Mouse (Mus musculus): ENCODE data around the gene Galnt15. TPM values are rescaled to one million over a fixed set of nuclear protein-coding genes. Genes with fewer than 3 reads are reported as not detected.

Galnt15 gene
- polyA plus RNA-seq (2015; fragmentation: Nextera tagmentation; extraction: Ambion mirVana), result 0.30 and 0.51 TPM in 2 replicates

DNA sequence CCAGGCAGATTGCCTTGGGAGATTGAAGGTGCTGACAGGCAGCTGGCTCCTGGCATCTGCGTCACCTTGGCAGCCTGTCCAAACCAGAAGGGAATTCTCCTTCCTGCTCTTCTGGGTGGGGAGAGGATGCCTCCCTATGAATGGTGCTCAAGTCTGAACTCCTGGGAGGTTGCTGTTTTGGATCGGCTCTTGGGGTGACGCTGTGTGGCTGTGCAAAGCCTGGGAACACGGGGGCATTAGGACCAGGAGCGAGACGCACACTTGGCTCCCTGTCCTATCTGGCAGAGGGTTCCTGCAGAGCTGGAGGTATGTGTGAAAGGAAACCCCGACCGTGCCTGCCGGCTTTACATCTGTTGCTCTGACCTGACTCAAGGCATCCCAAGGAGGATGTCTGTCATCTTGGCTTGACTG, at the start of gene Galnt15:
Gene Galnt15 (plus strand): TSS at position 309 of the 411 bp plus-strand sequence.
- peak; percentile 56 for ATAC-seq (replicated peaks; ENCODE audit: extremely low read depth, insufficient read depth, low FRiP score)
- Histone ChIP-seq H3K27me3 (ENCODE audit: control insufficient read depth, insufficient read depth, low read length) (peaks cover 7% of the 10 kb centered on the region; the same call in 1 of the 2 replicates), H3K4me2 (ENCODE audit: low read depth, low read length) (peak within 1 kb of the TSS; percentile 60), H3K4me1 (ENCODE audit: control insufficient read depth, insufficient read depth, low read length) (peaks cover 11% of the 10 kb centered on the region), H3K9me3 (replicated peaks; ENCODE audit: control insufficient read depth, low read length) (no peaks in the 10 kb centered on the region), H3K36me3 (ENCODE audit: control insufficient read depth, insufficient read depth) (no peaks in the 10 kb centered on the region), H3K4me3 (ENCODE audit: low read length) (peak within 1 kb of the TSS; percentile 39), H3K9ac (ENCODE audit: low read length) (peak within 1 kb of the TSS; percentile 44), H3K27ac (ENCODE audit: low read length) (no peak within 1 kb of the TSS)
- 3% methylated on average over 9 of the region's 9 CpGs for WGBS

- no peak for ATAC-seq (replicated peaks; ENCODE audit: extremely low read depth, insufficient read depth, low FRiP score)
Measured at GRCm38 (mm10) chr14:31994021-31994420, 34.8 kb upstream of the Galnt15 start.

DNA sequence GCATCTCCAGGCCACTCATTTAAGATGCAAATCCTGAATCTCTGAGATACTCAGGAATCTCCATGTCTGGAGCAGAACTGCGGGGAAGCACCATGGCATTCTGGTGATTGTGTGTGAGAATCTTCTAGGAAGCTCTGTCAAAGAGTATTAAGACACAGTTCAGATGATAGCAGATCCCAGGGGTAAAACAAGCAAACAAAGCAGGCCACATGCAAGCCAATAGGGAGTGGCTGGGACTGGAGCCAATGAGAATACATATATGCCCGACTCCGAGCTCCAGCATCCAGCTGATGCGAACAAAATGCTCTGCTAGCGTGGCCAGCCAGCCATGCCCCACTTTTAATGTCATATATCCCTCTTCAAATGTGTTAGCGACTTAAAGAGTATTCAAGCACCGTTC, 27.8 kb upstream of the Galnt15 start:
- no peaks in the 10 kb centered on the region for H3K27me3 ChIP-seq (ENCODE audit: control insufficient read depth, insufficient read depth, low read length)
- no peak overlapping the region for H3K4me3 ChIP-seq (ENCODE audit: low read length)
- no peak overlapping the region for H3K27ac ChIP-seq (ENCODE audit: low read length)
- 80% methylated on average over 7 of the region's 7 CpGs for WGBS
- no peaks in the 10 kb centered on the region for H3K36me3 ChIP-seq (ENCODE audit: control insufficient read depth, insufficient read depth)
- H3K4me2 ChIP-seq (ENCODE audit: low read depth, low read length), result no peak overlapping the region
- H3K9ac ChIP-seq (ENCODE audit: low read length), result no peak overlapping the region
- no peak for ATAC-seq (replicated peaks; ENCODE audit: extremely low read depth, insufficient read depth, low FRiP score)
- no peaks in the 10 kb centered on the region; the same call in 1 of the 2 replicates for H3K9me3 ChIP-seq (replicated peaks; ENCODE audit: control insufficient read depth, low read length)
- no peaks in the 10 kb centered on the region for H3K4me1 ChIP-seq (ENCODE audit: control insufficient read depth, insufficient read depth, low read length)

More at GRCm38 (mm10) chr14:31994021-31994420, 34.8 kb upstream of the Galnt15 start:
- Histone ChIP-seq H3K4me3 (ENCODE audit: low read length) (no peak overlapping the region), H3K27ac (ENCODE audit: low read length) (no peak overlapping the region), H3K27me3 (ENCODE audit: control insufficient read depth, insufficient read depth, low read length) (no peaks in the 10 kb centered on the region), H3K4me1 (ENCODE audit: control insufficient read depth, insufficient read depth, low read length) (no peaks in the 10 kb centered on the region), H3K36me3 (ENCODE audit: control insufficient read depth, insufficient read depth) (no peaks in the 10 kb centered on the region), H3K9ac (ENCODE audit: low read length) (no peak overlapping the region), H3K9me3 (replicated peaks; ENCODE audit: control insufficient read depth, low read length) (no peaks in the 10 kb centered on the region; the same call in 1 of the 2 replicates), H3K4me2 (ENCODE audit: low read depth, low read length) (no peak overlapping the region)
- WGBS, result 31% methylated on average over 8 of the region's 8 CpGs

DNA sequence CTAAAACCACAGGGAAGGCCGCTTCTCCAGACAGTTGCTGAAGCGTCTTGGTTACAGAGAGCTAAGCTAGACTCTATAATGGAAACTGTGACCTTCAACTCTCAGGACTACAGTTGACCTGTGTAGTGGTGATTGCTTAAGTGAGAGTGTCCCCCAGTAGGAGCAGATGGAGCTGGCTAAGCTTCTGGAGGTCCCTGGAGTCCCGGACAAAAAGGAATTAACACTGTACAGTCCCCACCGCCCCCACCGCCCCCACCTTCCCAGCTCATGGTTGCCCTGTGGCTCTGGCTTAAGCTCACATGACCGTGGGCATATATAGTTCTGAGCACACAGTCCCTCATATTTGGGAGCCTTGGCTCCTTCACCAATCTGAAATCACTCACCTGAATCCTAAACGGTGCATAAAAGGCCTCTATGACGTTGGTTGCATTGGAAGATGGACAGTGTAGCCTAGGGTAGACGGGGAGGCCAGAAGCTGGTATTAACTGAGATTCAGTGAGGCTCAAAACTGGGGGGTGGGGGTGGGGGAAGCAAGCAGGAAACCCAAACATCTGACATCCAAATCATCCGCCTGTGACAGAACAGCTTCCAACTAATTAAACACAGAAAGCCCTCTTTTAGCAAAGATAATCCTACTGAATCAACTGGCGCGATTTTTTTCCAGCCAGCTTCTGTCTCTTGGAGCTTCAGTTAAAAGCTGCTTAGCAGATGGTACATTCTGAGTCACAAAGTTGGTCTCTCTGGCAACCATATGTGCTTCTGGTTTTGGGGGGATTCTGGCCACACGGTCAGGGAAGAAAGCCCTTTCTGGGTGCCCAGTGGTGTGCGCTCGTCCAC, 26.1 kb upstream of the Galnt15 start:
- Histone ChIP-seq H3K27ac (ENCODE audit: low read length) (no peak overlapping the region), H3K27me3 (ENCODE audit: control insufficient read depth, insufficient read depth, low read length) (no peaks in the 10 kb centered on the region), H3K36me3 (ENCODE audit: control insufficient read depth, insufficient read depth) (no peaks in the 10 kb centered on the region), H3K4me2 (ENCODE audit: low read depth, low read length) (no peak overlapping the region), H3K4me3 (ENCODE audit: low read length) (no peak overlapping the region), H3K9me3 (replicated peaks; ENCODE audit: control insufficient read depth, low read length) (no peaks in the 10 kb centered on the region; the same call in 1 of the 2 replicates), H3K4me1 (ENCODE audit: control insufficient read depth, insufficient read depth, low read length) (no peaks in the 10 kb centered on the region), H3K9ac (ENCODE audit: low read length) (no peak overlapping the region)
- ATAC-seq (replicated peaks; ENCODE audit: extremely low read depth, insufficient read depth, low FRiP score), result no peak
- 87% methylated on average over 15 of the region's 15 CpGs for WGBS

DNA sequence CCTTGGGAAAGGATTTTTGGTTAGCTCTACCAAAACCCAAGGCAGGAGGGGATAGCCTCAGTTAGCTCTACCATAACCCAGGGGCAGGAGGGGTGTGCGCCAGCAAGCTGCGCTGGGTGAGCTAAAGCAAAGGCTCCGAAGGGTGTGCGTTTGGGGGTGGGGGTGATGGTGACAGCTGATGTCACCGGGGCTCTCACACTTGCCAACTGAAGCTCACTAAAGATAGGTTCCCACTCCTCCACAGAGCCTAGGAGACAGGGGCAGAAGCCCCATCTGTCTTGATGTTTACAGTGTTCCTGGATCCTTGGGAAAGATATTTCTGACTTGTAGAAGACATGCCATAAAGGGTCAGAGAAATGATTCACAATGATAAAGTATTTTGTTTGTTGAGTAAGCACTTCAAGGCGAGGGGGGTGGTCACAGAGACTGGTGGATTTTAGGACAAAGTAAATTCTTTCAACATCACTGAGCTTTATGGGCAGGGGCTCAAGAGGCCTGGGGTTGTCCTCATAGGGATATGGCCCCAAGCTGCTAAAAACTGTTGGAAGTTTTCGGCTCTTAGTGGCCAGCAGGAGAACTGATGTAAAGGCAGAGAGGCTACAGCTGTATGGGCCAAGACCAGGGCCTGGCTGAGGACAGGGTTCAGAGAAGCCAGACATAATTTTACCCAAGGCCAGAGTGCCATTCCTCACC, 24.7 kb upstream of the Galnt15 start:
- no peak overlapping the region for H3K27ac ChIP-seq (ENCODE audit: low read length)
- no peaks in the 10 kb centered on the region for H3K9me3 ChIP-seq (replicated peaks; ENCODE audit: control insufficient read depth, low read length)
- WGBS, result 55% methylated on average over 7 of the region's 7 CpGs
- no peaks in the 10 kb centered on the region for H3K27me3 ChIP-seq (ENCODE audit: control insufficient read depth, insufficient read depth, low read length)
- no peaks in the 10 kb centered on the region for H3K36me3 ChIP-seq (ENCODE audit: control insufficient read depth, insufficient read depth)
- no peaks in the 10 kb centered on the region for H3K4me1 ChIP-seq (ENCODE audit: control insufficient read depth, insufficient read depth, low read length)
- no peak for ATAC-seq (replicated peaks; ENCODE audit: extremely low read depth, insufficient read depth, low FRiP score)
- no peak overlapping the region for H3K9ac ChIP-seq (ENCODE audit: low read length)
- H3K4me2 ChIP-seq (ENCODE audit: low read depth, low read length), result no peak overlapping the region
- H3K4me3 ChIP-seq (ENCODE audit: low read length), result no peak overlapping the region

GRCm38 (mm10) chr14:32005673-32006261, 23.0 kb upstream of the Galnt15 start:
- Histone ChIP-seq H3K4me2 (ENCODE audit: low read depth, low read length) (no peak overlapping the region), H3K9ac (ENCODE audit: low read length) (no peak overlapping the region), H3K4me3 (ENCODE audit: low read length) (no peak overlapping the region), H3K9me3 (replicated peaks; ENCODE audit: control insufficient read depth, low read length) (no peaks in the 10 kb centered on the region), H3K27ac (ENCODE audit: low read length) (no peak overlapping the region), H3K27me3 (ENCODE audit: control insufficient read depth, insufficient read depth, low read length) (no peaks in the 10 kb centered on the region), H3K4me1 (ENCODE audit: control insufficient read depth, insufficient read depth, low read length) (no peaks in the 10 kb centered on the region), H3K36me3 (ENCODE audit: control insufficient read depth, insufficient read depth) (no peaks in the 10 kb centered on the region)
- ATAC-seq (replicated peaks; ENCODE audit: extremely low read depth, insufficient read depth, low FRiP score), result no peak
- whole genome bisulfite sequencing, result 73% methylated on average over 9 of the region's 9 CpGs

DNA sequence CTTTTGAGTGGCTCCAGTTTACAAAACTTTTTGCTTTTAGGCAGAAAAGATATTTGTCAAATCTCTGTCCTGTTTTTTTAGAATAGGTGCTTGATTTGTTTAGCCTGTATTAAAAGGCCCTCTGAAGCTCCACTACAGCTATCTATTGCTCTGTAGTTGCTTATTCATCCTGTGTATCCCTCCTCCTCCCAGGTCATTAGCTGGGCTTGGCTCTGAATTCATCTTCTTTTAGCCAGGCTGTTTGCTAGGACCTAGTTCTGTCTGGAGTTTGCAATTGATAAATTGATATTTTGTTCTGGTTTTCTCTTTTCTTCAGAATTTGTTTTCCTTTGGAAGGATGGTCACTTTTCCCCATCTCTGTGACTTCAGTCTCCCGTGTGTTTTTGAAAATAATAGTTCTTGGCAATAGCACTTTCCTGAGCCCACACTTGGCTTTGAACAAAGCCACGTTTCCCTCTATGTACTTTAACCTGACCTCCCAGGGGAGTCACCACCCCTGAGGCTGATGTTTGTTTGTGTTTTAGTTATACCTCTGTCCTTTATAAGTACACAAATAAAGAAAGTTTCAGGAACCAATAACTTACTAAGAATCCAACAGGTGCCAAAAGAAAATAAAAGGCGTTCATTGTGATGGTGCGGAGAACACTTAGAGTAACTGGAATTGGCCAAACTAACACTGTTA, 21.0 kb upstream of the Galnt15 start:
- Histone ChIP-seq H3K9me3 (replicated peaks; ENCODE audit: control insufficient read depth, low read length) (no peaks in the 10 kb centered on the region), H3K36me3 (ENCODE audit: control insufficient read depth, insufficient read depth) (no peaks in the 10 kb centered on the region), H3K27me3 (ENCODE audit: control insufficient read depth, insufficient read depth, low read length) (no peaks in the 10 kb centered on the region), H3K4me2 (ENCODE audit: low read depth, low read length) (no peak overlapping the region), H3K4me1 (ENCODE audit: control insufficient read depth, insufficient read depth, low read length) (no peaks in the 10 kb centered on the region), H3K27ac (ENCODE audit: low read length) (no peak overlapping the region), H3K9ac (ENCODE audit: low read length) (no peak overlapping the region), H3K4me3 (ENCODE audit: low read length) (no peak overlapping the region)
- WGBS, result 86% methylated on average over 4 of the region's 4 CpGs
- no peak for ATAC-seq (replicated peaks; ENCODE audit: extremely low read depth, insufficient read depth, low FRiP score)

GRCm38 (mm10) chr14:32009715-32010114, 19.1 kb upstream of the Galnt15 start:
- Histone ChIP-seq H3K4me1 (ENCODE audit: control insufficient read depth, insufficient read depth, low read length) (no peaks in the 10 kb centered on the region), H3K27ac (ENCODE audit: low read length) (no peak overlapping the region), H3K36me3 (ENCODE audit: control insufficient read depth, insufficient read depth) (no peaks in the 10 kb centered on the region), H3K4me3 (ENCODE audit: low read length) (no peak overlapping the region), H3K27me3 (ENCODE audit: control insufficient read depth, insufficient read depth, low read length) (no peaks in the 10 kb centered on the region), H3K9ac (ENCODE audit: low read length) (no peak overlapping the region), H3K4me2 (ENCODE audit: low read depth, low read length) (no peak overlapping the region), H3K9me3 (replicated peaks; ENCODE audit: control insufficient read depth, low read length) (no peaks in the 10 kb centered on the region)
- WGBS, result 69% methylated on average over 2 of the region's 2 CpGs
- no peak for ATAC-seq (replicated peaks; ENCODE audit: extremely low read depth, insufficient read depth, low FRiP score)
